Mouse (Mus musculus): ENCODE results near the gene Spty2d1.
A peak's percentile ranks its signal among the peaks of the same experiment; 100 is the strongest.

Spty2d1 gene

GRCm38 (mm10) chr7:47022482-47022881 lies 14.3 kb upstream of the Spty2d1 start:
- DNase-seq (ENCODE audit: low spot score) = no peak

- DNase-seq (ENCODE audit: low spot score) = peak; percentile 34
These were observed 12.7 kb upstream of the Spty2d1 start for GRCm38 (mm10) chr7:47020956-47021355.

GRCm38 (mm10) chr7:47019641-47020040 lies 11.4 kb upstream of the Spty2d1 start:
- DNase-seq (ENCODE audit: low spot score) = peak; percentile 52

- no peak for DNase-seq (ENCODE audit: low spot score)
These were observed 8.9 kb upstream of the Spty2d1 start for GRCm38 (mm10) chr7:47017146-47017545.

- DNase-seq (ENCODE audit: low spot score) = no peak
These were observed 8.4 kb upstream of the Spty2d1 start for GRCm38 (mm10) chr7:47016602-47017001.

GRCm38 (mm10) chr7:47015390-47016065 lies 7.3 kb upstream of the Spty2d1 start:
- DNase-seq (ENCODE audit: low spot score) = peak; percentile 83

GRCm38 (mm10) chr7:47014564-47015389 lies 6.6 kb upstream of the Spty2d1 start:
- DNase-seq (ENCODE audit: low spot score) = no peak

- no peak for DNase-seq (ENCODE audit: low spot score)
These were observed 5.0 kb upstream of the Spty2d1 start for GRCm38 (mm10) chr7:47013131-47013767.

GRCm38 (mm10) chr7:47007818-47008167 lies 418 bp downstream of the Spty2d1 start:
- DNase-seq (ENCODE audit: low spot score) = no peak

GRCm38 (mm10) chr7:47007109-47007780 lies 966 bp downstream of the Spty2d1 start:
- DNase-seq (ENCODE audit: low spot score) = no peak

GRCm38 (mm10) chr7:47003411-47004115 lies 4.6 kb downstream of the Spty2d1 start:
- no peak for DNase-seq (ENCODE audit: low spot score)

- DNase-seq (ENCODE audit: low spot score) = no peak
These were observed 6.3 kb downstream of the Spty2d1 start for GRCm38 (mm10) chr7:47001900-47002275.

- no peak for DNase-seq (ENCODE audit: low spot score)
These were observed 6.9 kb downstream of the Spty2d1 start for GRCm38 (mm10) chr7:47001125-47001899.

- no peak for DNase-seq (ENCODE audit: low spot score)
These were observed 7.6 kb downstream of the Spty2d1 start for GRCm38 (mm10) chr7:47000644-47000983.

- no peak for DNase-seq (ENCODE audit: low spot score)
These were observed 8.1 kb downstream of the Spty2d1 start for GRCm38 (mm10) chr7:46999983-47000643.

- DNase-seq (ENCODE audit: low spot score) = no peak
These were observed 9.3 kb downstream of the Spty2d1 start for GRCm38 (mm10) chr7:46998942-46999341.

GRCm38 (mm10) chr7:46997644-46998395 lies 10.4 kb downstream of the Spty2d1 start:
- DNase-seq (ENCODE audit: low spot score) = peak; percentile 75

- no peak for DNase-seq (ENCODE audit: low spot score)
These were observed 11.2 kb downstream of the Spty2d1 start for GRCm38 (mm10) chr7:46997008-46997407.

- no peak for DNase-seq (ENCODE audit: low spot score)
These were observed 12.7 kb downstream of the Spty2d1 start for GRCm38 (mm10) chr7:46995558-46995957.

GRCm38 (mm10) chr7:46993079-46993478 lies 15.1 kb downstream of the Spty2d1 start:
- no peak for DNase-seq (ENCODE audit: low spot score)

Data from ovary, postnatal 36 days (tissue).